Mouse (Mus musculus) ovary, adult 10 weeks (tissue): Measurements from ENCODE around the gene Olfr1122. TPM values are rescaled to one million over a fixed set of nuclear protein-coding genes. Genes with fewer than 3 reads are reported as not detected.

Experiments used
- polyA plus RNA-seq: library from polyadenylated mRNA; stranded (reverse); fragments of 350-450 nt; fragmentation: Illumina TruSeq; extraction: RNeasy Lipid Tissue Mini Kit (QIAGEN cat#74804); gene quantifications from one replicate; pipeline ENCODE4 v1.2.3, GENCODE M21; 2014

Olfr1122 gene
- not detected for polyA plus RNA-seq

GRCm38 (mm10) chr2:87385549-87385948 is at the start of gene Olfr1122:
Gene Olfr1122, plus strand, starts transcription at chr2:87385849.

DNA sequence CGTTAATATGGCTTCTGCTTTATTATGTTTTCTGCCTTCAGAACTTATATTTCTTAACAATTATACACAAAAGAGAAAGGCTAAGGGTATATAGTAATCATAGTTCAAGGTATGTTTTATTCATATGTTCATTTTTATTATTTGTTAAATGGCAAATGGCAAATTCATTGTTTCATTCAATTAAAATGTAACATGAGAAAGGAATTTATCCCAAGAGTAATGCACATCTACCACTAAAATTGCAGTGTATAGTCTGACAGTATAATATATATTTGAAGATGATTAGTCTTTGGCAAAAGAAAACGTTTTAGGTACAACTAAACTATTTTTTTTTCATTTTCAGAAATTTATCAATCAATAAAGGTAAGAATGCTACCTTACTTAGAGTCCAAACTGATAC is 31.1 kb upstream of the Olfr1122 start, which contains the start of gene Olfr1120:
Olfr1120 (plus strand) TSS at position 301 of the 400 bp plus-strand sequence.

DNA sequence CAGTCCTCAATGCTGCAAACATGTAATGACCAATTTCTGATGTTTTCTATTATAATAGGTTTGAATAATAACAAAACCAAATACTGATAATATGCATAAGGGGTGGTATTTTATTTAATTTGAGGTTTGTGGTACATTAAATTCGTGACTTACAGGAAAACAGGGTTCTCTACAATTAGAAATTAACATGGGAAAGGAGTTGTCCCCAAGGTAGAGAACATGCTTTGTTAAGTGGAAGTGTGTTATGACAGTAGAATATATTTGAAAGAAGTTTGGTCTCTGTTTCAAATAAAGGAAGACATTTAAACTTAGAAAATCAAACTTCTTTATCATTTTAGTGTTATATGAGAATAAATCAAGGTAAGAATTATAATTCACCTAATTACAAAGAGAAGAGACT is 16.1 kb upstream of the Olfr1122 start, which contains the start of gene Olfr1121:
Olfr1121 (plus strand) TSS at position 301 of the 400 bp plus-strand sequence.

GRCm38 (mm10) chr2:87416335-87416734 is 30.7 kb downstream of the Olfr1122 start, which contains the start of gene Olfr1123:
Gene Olfr1123, plus strand, starts transcription at chr2:87416635.

GRCm38 (mm10) chr2:87429975-87430374 is 44.3 kb downstream of the Olfr1122 start, which contains the start of gene Olfr1124:
Gene Olfr1124, plus strand, starts transcription at chr2:87430275.

Other genes starting within 250 kb of the Olfr1122 start
- gene Olfr1110, start 245.5 kb upstream of the Olfr1122 start, polyA plus RNA-seq: not detected
- gene Olfr1111, start 233.2 kb upstream of the Olfr1122 start, polyA plus RNA-seq: not detected
- gene Olfr1112, start 198.1 kb upstream of the Olfr1122 start, polyA plus RNA-seq: not detected
- gene Olfr1113, start 176.9 kb upstream of the Olfr1122 start, polyA plus RNA-seq: not detected
- gene Olfr1115, start 137.8 kb upstream of the Olfr1122 start, polyA plus RNA-seq: not detected
- gene Olfr1116, start 118.3 kb upstream of the Olfr1122 start, polyA plus RNA-seq: not detected
- gene Olfr1118, start 78.3 kb upstream of the Olfr1122 start, polyA plus RNA-seq: not detected
- not detected for gene Olfr1120, start 31.0 kb upstream of the Olfr1122 start, polyA plus RNA-seq
- not detected for gene Olfr1121, start 16.0 kb upstream of the Olfr1122 start, polyA plus RNA-seq
- not detected for gene Olfr1123, start 30.8 kb downstream of the Olfr1122 start, polyA plus RNA-seq
- not detected for gene Olfr1124, start 44.4 kb downstream of the Olfr1122 start, polyA plus RNA-seq
- gene Olfr1126, start 68.1 kb downstream of the Olfr1122 start, polyA plus RNA-seq: not detected
- not detected for gene Pramel7, start 111.2 kb downstream of the Olfr1122 start, polyA plus RNA-seq
- not detected for gene Pramel6, start 120.7 kb downstream of the Olfr1122 start, polyA plus RNA-seq
- not detected for gene Olfr153, start 145.9 kb downstream of the Olfr1122 start, polyA plus RNA-seq
- not detected for gene Olfr1128, start 159.7 kb downstream of the Olfr1122 start, polyA plus RNA-seq
- gene Olfr1129, start 188.1 kb downstream of the Olfr1122 start, polyA plus RNA-seq: not detected
- not detected for gene Olfr1130, start 220.4 kb downstream of the Olfr1122 start, polyA plus RNA-seq
- not detected for gene Olfr1131, start 241.3 kb downstream of the Olfr1122 start, polyA plus RNA-seq